Mouse (Mus musculus) T-helper 17 cell (primary cell): ENCODE measurements around the gene Gm17660.

Source experiments
- in situ Hi-C, 2 experiments: fragments of 300-600 bp; cut with MboI, MseI; formaldehyde crosslinking; loops; 1 replicate in 1 of 2; 2 replicates in 1 of 2; pipeline ENCODE4 v1.15.1; 2025; ENCODE audit warnings: high pct_unique_total_duplicates in 2 of 2

The Gm17660 gene

GRCm38 (mm10) chr5:104085366-104085765 lies 8.0 kb upstream of the Gm17660 start:
- in situ Hi-C loops = no loop called here

- in situ Hi-C loops = no loop called here
Measured at GRCm38 (mm10) chr5:104080736-104081135, 3.3 kb upstream of the Gm17660 start.

- in situ Hi-C loops = loop anchor here in 1 of 2 experiments (5.0 kb wide), 1 partner anchor 256 kb away; no protein-coding TSS in a partner anchor
Measured at GRCm38 (mm10) chr5:104076361-104076760, 1.0 kb downstream of the Gm17660 start.

- in situ Hi-C loops = no loop called here
Measured at GRCm38 (mm10) chr5:104074388-104074787, 3.0 kb downstream of the Gm17660 start.

GRCm38 (mm10) chr5:104073602-104074001 lies 3.8 kb downstream of the Gm17660 start:
- in situ Hi-C loops = no loop called here

- in situ Hi-C loops = no loop called here
Measured at GRCm38 (mm10) chr5:104072272-104072886, 5.0 kb downstream of the Gm17660 start.

GRCm38 (mm10) chr5:104071048-104071447 lies 6.4 kb downstream of the Gm17660 start:
- in situ Hi-C loops = no loop called here

- in situ Hi-C loops = no loop called here
Measured at GRCm38 (mm10) chr5:104068751-104069150, 8.7 kb downstream of the Gm17660 start.

GRCm38 (mm10) chr5:104062773-104063551 lies 14.4 kb downstream of the Gm17660 start:
- in situ Hi-C loops = loop anchor here in 1 of 2 experiments (5.0 kb wide), 1 partner anchor 61 kb away; no protein-coding TSS in a partner anchor

GRCm38 (mm10) chr5:104061936-104062772 lies 15.3 kb downstream of the Gm17660 start:
- in situ Hi-C loops = loop anchor here in 1 of 2 experiments (5.0 kb wide), 1 partner anchor 60 kb away; no protein-coding TSS in a partner anchor

GRCm38 (mm10) chr5:104060429-104060828 lies 17.0 kb downstream of the Gm17660 start:
- in situ Hi-C loops = loop anchor here in 1 of 2 experiments (5.0 kb wide), 1 partner anchor 58 kb away; no protein-coding TSS in a partner anchor

- in situ Hi-C loops = loop anchor here in 1 of 2 experiments (5.0 kb wide), 1 partner anchor 57 kb away; no protein-coding TSS in a partner anchor
Measured at GRCm38 (mm10) chr5:104059628-104060027, 17.8 kb downstream of the Gm17660 start.

- in situ Hi-C loops = no loop called here
Measured at GRCm38 (mm10) chr5:104058021-104058420, 19.4 kb downstream of the Gm17660 start.

- in situ Hi-C loops = no loop called here
Measured at GRCm38 (mm10) chr5:104056295-104056694, 21.1 kb downstream of the Gm17660 start.

GRCm38 (mm10) chr5:104055816-104056215 lies 21.6 kb downstream of the Gm17660 start:
- in situ Hi-C loops = no loop called here

GRCm38 (mm10) chr5:104054938-104055337 lies 22.5 kb downstream of the Gm17660 start:
- in situ Hi-C loops = loop anchor here in 1 of 2 experiments (5.0 kb wide), 1 partner anchor 58 kb away; no protein-coding TSS in a partner anchor

- in situ Hi-C loops = loop anchor here in 1 of 2 experiments (5.0 kb wide), 1 partner anchor 56 kb away; no protein-coding TSS in a partner anchor
Measured at GRCm38 (mm10) chr5:104052956-104053355, 24.5 kb downstream of the Gm17660 start.

- in situ Hi-C loops = loop anchor here (5.0 to 10.0 kb wide), 2 partner anchors 131 to 1687 kb away; no protein-coding TSS in a partner anchor
Measured at GRCm38 (mm10) chr5:104048139-104048538, 29.3 kb downstream of the Gm17660 start.

GRCm38 (mm10) chr5:104047200-104048105 lies 30.0 kb downstream of the Gm17660 start:
- in situ Hi-C loops = loop anchor here (5.0 to 10.0 kb wide), 2 partner anchors 130 to 1687 kb away; no protein-coding TSS in a partner anchor
